Mouse (Mus musculus) E14TG2a.4 (cell line): ENCODE results near the gene Npm3.

ENCODE experiments used
- CTCF ChIP-seq: conservative IDR thresholded peaks from 2 replicates; pipeline ENCODE4 v1.5.1; 2014; ENCODE audit warnings: low read length
- NANOG ChIP-seq: IDR thresholded peaks from 2 replicates; pipeline ENCODE4 v1.6.1; 2014; ENCODE audit warnings: borderline replicate concordance, low read length, mixed read lengths
- POU5F1 ChIP-seq: IDR thresholded peaks from 2 replicates; pipeline ENCODE4 v1.6.1; 2014; ENCODE audit warnings: low read length, borderline replicate concordance

DNA sequence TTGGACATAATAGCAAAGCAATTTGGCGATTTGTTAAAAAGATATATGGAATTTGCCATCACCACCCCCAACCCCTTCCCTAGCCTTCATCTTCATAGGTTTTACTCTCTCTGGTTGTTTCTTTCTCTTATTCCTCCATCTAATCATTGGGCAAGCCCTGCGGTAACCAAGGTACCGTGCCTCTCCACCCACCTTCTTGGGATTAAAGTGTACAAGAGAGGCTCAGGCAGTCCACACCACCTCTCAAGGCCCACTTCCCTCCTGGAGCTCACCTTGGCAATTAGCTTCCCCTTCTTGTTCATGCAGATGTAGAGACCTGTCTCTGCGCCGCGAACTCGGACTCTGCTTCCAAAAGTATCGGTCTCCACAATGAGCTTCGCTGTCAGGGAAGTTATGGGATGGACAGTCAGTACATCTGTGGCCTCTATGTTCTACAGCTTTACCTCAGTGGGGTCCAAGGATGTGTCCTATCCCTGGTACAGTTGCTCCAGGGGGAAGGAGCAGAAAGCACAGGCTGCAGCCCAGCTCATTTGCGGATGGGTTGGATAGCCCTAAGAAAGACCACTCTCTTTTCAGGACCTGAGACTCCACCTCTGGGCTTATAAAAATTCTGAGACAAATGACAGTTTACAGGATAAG is 11.4 kb downstream of the Npm3 start:
- TF ChIP-seq CTCF (no peak), NANOG (no peak), POU5F1 (no peak)
